Mouse (Mus musculus): Measurements from ENCODE around the gene Tssk1. TPM values are rescaled to one million over a fixed set of nuclear protein-coding genes. Genes with fewer than 3 reads are reported as not detected.

Tssk1 gene
- polyA plus RNA-seq, 1 experiment from 2014 or later, result 0.10 TPM

DNA sequence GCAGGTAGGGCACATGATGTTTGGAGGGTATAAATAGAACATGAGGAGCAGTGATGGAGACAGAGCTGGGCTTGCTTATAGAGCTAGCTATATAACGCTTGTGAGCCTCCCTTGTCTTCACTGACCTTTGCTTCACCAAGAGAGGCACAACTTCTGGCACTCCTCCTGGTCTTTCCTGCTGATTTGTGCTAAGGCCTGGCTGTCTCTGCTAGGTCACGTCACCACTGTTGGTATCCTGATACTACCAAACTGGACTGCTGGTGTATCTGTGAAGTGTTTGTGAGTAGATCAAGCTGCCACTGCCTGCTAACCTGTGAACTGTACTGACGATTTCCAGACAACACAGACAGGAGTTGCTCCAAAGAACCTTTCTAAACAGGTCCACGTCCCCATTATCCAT lies 18.8 kb upstream of the Tssk1 start:
- no peak overlapping the region for H3K4me3 ChIP-seq
- H3K27me3 ChIP-seq (replicated peaks), result no peaks in the 10 kb centered on the region
- no peak overlapping the region for H3K9ac ChIP-seq
- H3K36me3 ChIP-seq, result peaks cover 25% of the 10 kb centered on the region
- no peak overlapping the region for H3K4me2 ChIP-seq (replicated peaks)
- no peaks in the 10 kb centered on the region for H3K4me1 ChIP-seq
- no peak overlapping the region for H3K27ac ChIP-seq
- no peaks in the 10 kb centered on the region for H3K9me3 ChIP-seq
- ATAC-seq (ENCODE audit: low FRiP score, low read depth), result no peak
- 95% methylated on average over 4 of the region's 4 CpGs for WGBS

DNA sequence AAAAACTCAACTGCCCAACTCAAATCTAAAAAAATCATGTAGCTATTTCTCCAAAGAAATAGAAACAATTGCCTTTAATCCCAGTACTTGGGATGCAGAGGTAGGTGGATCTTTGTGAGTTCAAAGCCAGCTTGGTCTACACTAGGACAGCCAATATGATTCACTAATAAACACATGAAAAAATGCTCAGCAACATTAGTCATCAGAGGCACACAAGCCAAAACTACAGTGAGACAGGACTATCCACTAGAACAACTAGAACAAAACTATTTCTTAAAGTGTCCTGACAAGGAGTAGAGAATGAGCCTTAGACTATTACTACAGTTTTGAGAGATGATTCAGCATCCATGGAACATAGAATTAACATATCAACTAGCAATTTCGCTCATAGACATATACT lies 17.9 kb upstream of the Tssk1 start:
- no peak overlapping the region for H3K27ac ChIP-seq
- H3K4me3 ChIP-seq, result no peak overlapping the region
- ATAC-seq (ENCODE audit: low FRiP score, low read depth), result no peak
- peaks cover 20% of the 10 kb centered on the region for H3K36me3 ChIP-seq
- H3K9me3 ChIP-seq, result no peaks in the 10 kb centered on the region
- H3K4me2 ChIP-seq (replicated peaks), result no peak overlapping the region
- no peak overlapping the region for H3K9ac ChIP-seq
- no peaks in the 10 kb centered on the region for H3K4me1 ChIP-seq
- H3K27me3 ChIP-seq (replicated peaks), result no peaks in the 10 kb centered on the region
- WGBS, result 98% methylated on average over 1 of the region's 1 CpGs

DNA sequence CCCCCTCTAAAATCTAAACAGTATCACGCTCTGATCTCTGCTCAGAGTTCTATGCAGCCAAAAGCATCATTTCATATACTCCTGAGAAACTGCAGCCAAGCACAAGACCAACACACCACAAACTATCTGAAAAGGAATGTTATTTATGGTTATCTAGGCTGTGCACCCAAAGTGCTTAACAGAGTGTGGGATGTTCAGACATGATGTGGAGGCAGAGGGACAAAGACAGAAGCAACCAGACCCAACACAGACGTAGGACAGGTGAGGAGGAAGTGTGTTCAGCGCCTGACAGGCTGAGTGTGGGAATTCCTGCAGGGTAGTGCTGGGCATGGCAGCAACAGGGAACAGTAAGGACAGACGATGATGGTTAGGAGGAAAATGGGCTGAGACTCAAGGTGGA lies 14.5 kb upstream of the Tssk1 start:
- Histone ChIP-seq H3K9ac (no peak overlapping the region), H3K27me3 (replicated peaks) (no peaks in the 10 kb centered on the region), H3K4me2 (replicated peaks) (no peak overlapping the region), H3K4me3 (no peak overlapping the region), H3K27ac (no peak overlapping the region), H3K4me1 (no peaks in the 10 kb centered on the region), H3K9me3 (no peaks in the 10 kb centered on the region), H3K36me3 (peaks cover 5% of the 10 kb centered on the region; the same call in 1 of the 2 replicates)
- WGBS, result 96% methylated on average over 4 of the region's 4 CpGs
- no peak for ATAC-seq (ENCODE audit: low FRiP score, low read depth)

DNA sequence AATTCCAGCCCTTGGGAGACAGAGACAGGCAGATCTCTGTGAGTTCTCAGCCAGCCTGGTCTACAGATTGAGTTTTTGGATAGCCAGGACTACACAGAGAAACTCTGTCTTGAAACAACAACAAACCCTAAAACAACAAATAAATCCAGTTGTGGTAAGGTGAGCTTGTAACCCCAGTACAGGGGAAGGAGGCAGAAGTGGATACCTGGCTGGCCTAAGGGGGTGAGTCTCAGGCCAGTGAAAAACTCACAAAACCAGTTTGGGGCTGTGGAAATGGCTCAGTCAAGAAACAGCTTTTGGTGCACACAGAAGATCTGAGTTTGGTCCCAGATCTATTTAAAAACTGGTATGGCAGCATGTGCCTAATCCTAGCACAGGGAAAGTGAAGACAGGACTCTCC lies 11.8 kb upstream of the Tssk1 start:
- peaks cover 9% of the 10 kb centered on the region; the same call in 1 of the 2 replicates for H3K36me3 ChIP-seq
- 0 out of 2 replicates have a peak, but pooled peaks cover 16% of the 10 kb centered on the region for H3K4me1 ChIP-seq

DNA sequence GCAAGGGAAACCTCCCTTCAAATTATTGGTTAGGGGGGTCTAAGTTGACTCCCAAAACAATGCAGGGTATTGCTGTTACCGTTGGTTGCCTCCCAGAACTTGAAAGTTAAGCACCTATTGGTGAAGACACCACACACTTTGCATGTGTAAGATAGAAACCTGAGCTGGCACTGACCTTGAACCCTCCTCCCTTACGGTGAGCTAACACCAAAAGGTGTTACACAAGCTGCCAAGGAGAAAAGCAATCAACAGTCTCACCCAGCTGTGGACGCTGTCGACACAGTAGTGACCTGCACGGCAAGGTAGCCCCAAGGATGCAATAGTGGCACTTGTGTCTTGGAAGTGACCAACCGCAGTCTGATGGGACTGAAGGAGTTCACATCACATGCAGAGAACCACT lies 9.9 kb upstream of the Tssk1 start:
- Histone ChIP-seq H3K36me3 (peaks cover 4% of the 10 kb centered on the region; the same call in 1 of the 2 replicates), H3K27me3 (replicated peaks) (no peaks in the 10 kb centered on the region)

More for the DNA sequence above, 11.8 kb upstream of the Tssk1 start:
- no peak for ATAC-seq (ENCODE audit: low FRiP score, low read depth)
- no peaks in the 10 kb centered on the region for H3K9me3 ChIP-seq
- H3K27ac ChIP-seq, result no peak overlapping the region
- no peak overlapping the region for H3K9ac ChIP-seq
- H3K4me2 ChIP-seq (replicated peaks), result no peak overlapping the region
- H3K27me3 ChIP-seq (replicated peaks), result no peaks in the 10 kb centered on the region
- no peak overlapping the region for H3K4me3 ChIP-seq

DNA sequence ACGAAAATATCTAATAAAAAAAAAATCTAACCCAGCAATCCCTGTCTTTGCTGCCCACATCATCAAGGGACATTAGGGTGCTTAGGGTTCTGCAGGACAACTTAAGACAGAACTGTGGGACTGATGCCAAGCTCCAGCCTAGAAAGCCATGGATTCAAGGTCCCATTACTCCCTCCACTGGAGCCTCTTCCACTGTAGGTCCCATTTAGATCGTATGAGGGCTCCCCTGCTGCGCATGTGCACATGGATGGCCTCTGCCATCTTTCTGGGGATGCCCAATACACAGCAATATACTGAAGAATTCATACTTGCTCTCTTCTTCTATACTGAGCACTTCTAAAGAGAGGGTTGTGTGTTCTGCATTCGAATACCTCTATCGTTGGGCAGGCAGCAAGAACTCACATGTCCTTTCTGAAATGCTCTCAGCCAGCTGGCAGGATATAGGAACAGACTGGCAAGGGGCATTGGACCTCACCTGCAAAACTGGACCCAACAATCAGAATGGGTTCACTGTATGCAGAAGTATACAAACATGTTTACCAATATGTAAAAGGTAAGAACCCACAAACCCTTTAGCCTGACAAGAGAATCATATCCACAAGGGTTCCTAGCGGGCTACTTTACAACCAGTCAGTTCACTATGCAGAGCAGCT lies 4.2 kb upstream of the Tssk1 start:
- no peak for ATAC-seq (ENCODE audit: low FRiP score, low read depth)
- Histone ChIP-seq H3K36me3 (peaks cover 4% of the 10 kb centered on the region; the same call in 1 of the 2 replicates), H3K27me3 (replicated peaks) (no peaks in the 10 kb centered on the region), H3K4me3 (peak overlapping the region; percentile 92), H3K27ac (no peak overlapping the region), H3K9ac (peak overlapping the region; percentile 98; the same call in 1 of the 2 replicates), H3K9me3 (no peaks in the 10 kb centered on the region), H3K4me1 (peaks cover 35% of the 10 kb centered on the region), H3K4me2 (replicated peaks) (peak overlapping the region; percentile 84)
- WGBS, result 86% methylated on average over 6 of the region's 6 CpGs

More for the DNA sequence above, 9.9 kb upstream of the Tssk1 start:
- Histone ChIP-seq H3K27ac (no peak overlapping the region), H3K4me1 (0 out of 2 replicates have a peak, but pooled peaks cover 16% of the 10 kb centered on the region), H3K9ac (no peak overlapping the region), H3K4me2 (replicated peaks) (no peak overlapping the region), H3K9me3 (no peaks in the 10 kb centered on the region), H3K4me3 (no peak overlapping the region)
- ATAC-seq (ENCODE audit: low FRiP score, low read depth), result no peak
- WGBS, result 90% methylated on average over 6 of the region's 6 CpGs

DNA sequence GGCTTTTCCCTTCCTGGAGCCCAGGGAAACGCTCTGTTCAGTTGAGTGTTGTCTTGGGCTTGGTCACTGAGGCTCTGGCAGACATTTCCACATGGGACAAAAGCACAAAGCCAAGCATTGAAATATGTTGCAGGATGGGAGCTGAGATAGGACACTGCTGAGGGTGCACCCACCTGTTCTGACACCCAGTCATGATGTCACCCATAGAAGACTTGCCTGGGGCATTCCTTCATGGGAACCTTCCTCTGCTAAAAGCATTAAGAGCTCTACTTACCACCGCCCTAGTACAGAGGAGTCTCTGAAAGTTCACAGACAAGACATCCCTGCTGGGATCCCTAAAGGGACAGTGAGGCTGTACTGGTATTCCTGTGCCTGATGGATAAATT lies 3.7 kb upstream of the Tssk1 start:
- H3K9me3 ChIP-seq, result no peaks in the 10 kb centered on the region
- H3K36me3 ChIP-seq, result 0 out of 2 replicates have a peak, but pooled peaks cover under 1% of the 10 kb centered on the region
- H3K4me3 ChIP-seq, result peak overlapping the region; percentile 92
- 54% methylated on average over 2 of the region's 2 CpGs for WGBS
- H3K27me3 ChIP-seq (replicated peaks), result no peaks in the 10 kb centered on the region
- H3K4me2 ChIP-seq (replicated peaks), result peak overlapping the region; percentile 84
- no peak overlapping the region for H3K27ac ChIP-seq
- H3K4me1 ChIP-seq, result peaks cover 32% of the 10 kb centered on the region
- no peak for ATAC-seq (ENCODE audit: low FRiP score, low read depth)
- peak overlapping the region; percentile 98 for H3K9ac ChIP-seq

DNA sequence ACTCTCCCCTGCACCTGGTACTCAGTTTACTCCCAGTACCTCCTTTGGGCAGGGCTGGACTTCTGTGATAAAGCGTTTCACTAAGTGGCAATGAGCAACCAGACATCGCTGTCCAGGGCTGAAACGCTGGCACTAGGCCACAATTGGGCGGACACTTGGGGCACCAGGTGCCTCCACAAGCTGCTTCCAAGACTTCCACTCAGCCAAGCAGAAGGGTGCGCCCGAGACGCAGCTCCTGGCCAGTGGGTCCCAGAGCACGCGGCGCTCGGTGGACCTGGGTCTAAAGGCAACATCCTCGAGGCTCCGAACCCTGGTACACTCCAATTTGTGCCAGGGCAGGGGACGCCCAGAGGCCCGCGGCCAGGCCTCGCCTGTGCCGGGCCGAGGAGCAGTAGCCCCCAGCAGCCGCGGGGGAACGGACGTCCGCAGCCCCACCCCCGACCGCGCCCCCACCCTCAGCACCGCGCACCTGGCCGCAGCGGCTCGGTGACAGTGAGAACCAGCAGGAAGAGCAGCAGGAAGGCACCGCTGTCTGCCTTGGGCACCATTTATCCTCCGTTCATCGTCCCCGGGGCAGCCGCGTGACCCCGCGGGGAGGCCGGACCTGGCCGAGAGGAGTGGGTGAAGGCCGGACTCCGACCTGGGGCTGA lies 3.0 kb upstream of the Tssk1 start:
- under 1% methylated on average over 44 of the region's 44 CpGs for WGBS
- peak overlapping the region; percentile 98 for H3K9ac ChIP-seq
- H3K27ac ChIP-seq, result peak overlapping the region; percentile 95
- no peaks in the 10 kb centered on the region for H3K36me3 ChIP-seq
- H3K4me3 ChIP-seq, result peak overlapping the region; percentile 92
- H3K4me1 ChIP-seq, result peaks cover 25% of the 10 kb centered on the region
- H3K27me3 ChIP-seq (replicated peaks), result no peaks in the 10 kb centered on the region
- H3K9me3 ChIP-seq, result no peaks in the 10 kb centered on the region
- peak overlapping the region; percentile 84 for H3K4me2 ChIP-seq (replicated peaks)
- ATAC-seq (ENCODE audit: low FRiP score, low read depth), result peak; percentile 80

DNA sequence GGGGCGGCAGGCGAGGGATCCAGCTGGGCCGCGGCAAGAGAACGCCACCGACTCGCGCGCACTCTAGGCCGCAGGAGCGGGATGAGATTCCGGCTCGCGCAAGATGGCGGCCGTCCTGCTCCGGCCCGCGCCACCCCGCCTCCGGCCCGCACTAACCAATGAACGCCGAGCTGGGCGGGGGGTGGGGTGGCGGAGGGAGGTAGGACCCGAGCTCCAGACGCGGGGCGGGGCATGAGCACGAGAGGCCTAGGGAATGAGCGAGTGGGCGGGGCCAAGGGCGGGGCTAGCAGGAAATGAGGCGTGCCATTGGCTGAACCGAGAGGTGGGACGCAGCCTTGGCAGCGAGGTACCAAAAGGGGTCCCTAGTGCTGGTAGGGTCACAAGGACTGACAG lies 2.5 kb upstream of the Tssk1 start, which contains the start of gene Gm20518:
TSS of gene Gm20518 (minus strand) at position 105 of the 393 bp plus-strand sequence.
- Histone ChIP-seq H3K27ac (peak within 1 kb of the TSS; percentile 95), H3K4me2 (replicated peaks) (peak within 1 kb of the TSS; percentile 84), H3K4me1 (peaks cover 24% of the 10 kb centered on the region), H3K27me3 (replicated peaks) (no peaks in the 10 kb centered on the region), H3K9me3 (no peaks in the 10 kb centered on the region), H3K36me3 (no peaks in the 10 kb centered on the region), H3K4me3 (peak within 1 kb of the TSS; percentile 92), H3K9ac (peak within 1 kb of the TSS; percentile 98)
- peak; percentile 98 for ATAC-seq (ENCODE audit: low FRiP score, low read depth)
- 1% methylated on average over 38 of the region's 38 CpGs for WGBS

DNA sequence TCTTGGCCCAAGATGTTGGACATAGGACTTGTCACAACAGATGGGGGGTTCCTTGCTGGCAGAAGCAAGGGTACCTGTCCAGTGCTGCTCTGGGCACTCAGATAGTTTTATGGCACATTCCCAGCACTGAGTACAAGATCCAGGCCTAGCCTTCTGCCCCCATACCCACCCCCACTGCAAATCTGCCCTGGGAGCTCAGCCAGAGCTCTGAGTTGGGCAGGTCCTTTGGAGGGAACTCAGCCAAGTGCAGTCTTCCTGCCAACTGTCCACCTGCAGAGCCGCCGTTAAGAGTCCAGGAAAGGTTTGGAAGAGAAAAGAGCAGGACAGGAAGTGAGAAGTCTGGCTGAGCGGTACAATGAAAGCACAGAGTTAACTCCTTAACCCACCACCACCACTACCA lies 1.4 kb upstream of the Tssk1 start:
- H3K27ac ChIP-seq, result no peak overlapping the region

DNA sequence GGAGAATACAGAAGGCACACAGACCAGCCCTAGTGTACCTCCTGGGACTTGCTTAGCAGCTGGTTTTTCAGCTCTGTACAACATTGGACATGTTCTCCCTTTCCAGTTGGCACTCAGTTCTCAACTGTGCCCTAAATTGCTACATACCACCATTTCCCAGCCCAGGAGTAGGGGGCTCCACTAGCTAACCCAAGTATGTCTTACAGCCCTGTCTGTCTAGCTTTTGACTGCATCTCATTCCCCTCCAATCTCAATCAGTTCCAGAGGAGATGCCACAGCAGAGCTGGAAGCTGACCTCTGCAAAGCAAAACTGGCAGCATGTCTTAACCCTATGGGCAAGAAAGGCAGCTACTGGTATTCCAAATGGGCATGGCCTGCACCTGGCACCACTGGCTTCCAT lies 2.1 kb downstream of the Tssk1 start:
- H3K4me2 ChIP-seq (replicated peaks), result no peak overlapping the region
- H3K27me3 ChIP-seq (replicated peaks), result no peaks in the 10 kb centered on the region
- no peak overlapping the region for H3K4me3 ChIP-seq
- no peak for ATAC-seq (ENCODE audit: low FRiP score, low read depth)
- no peaks in the 10 kb centered on the region for H3K9me3 ChIP-seq
- peaks cover 5% of the 10 kb centered on the region; the same call in 1 of the 2 replicates for H3K4me1 ChIP-seq
- no peak overlapping the region for H3K27ac ChIP-seq
- H3K9ac ChIP-seq, result no peak overlapping the region
- peaks cover 30% of the 10 kb centered on the region for H3K36me3 ChIP-seq

More for the DNA sequence above, 1.4 kb upstream of the Tssk1 start:
- Histone ChIP-seq H3K9ac (no peak overlapping the region), H3K4me1 (peaks cover 20% of the 10 kb centered on the region), H3K27me3 (replicated peaks) (no peaks in the 10 kb centered on the region), H3K36me3 (no peaks in the 10 kb centered on the region), H3K9me3 (no peaks in the 10 kb centered on the region), H3K4me2 (replicated peaks) (no peak overlapping the region), H3K4me3 (no peak overlapping the region)
- 83% methylated on average over 3 of the region's 3 CpGs for WGBS
- no peak for ATAC-seq (ENCODE audit: low FRiP score, low read depth)

DNA sequence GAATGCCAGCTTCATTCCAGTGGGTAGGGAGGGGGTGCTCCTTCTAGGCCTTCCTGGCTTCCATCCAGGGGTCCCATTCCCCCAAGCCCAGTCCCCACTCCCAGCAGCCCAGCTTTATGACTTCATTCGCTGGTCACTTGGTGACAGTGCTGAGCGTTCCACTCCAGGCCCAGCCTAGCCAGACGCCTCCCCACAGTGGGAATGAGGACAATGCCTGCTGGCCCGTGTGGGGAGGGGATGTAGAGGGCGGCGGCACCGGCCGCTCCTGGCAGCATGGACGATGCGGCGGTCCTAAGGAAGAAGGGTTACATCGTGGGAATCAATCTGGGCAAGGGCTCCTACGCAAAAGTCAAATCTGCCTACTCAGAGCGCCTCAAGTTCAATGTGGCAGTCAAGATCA lies 4.4 kb downstream of the Tssk1 start, which contains the start of the genes Dgcr2 and Tssk2:
TSS of gene Dgcr2 (minus strand) at position 101 of the 400 bp plus-strand sequence.
TSS of gene Tssk2 (plus strand) at position 176 of the 400 bp plus-strand sequence.
- Histone ChIP-seq H3K27me3 (replicated peaks) (no peaks in the 10 kb centered on the region), H3K4me3 (no peak within 1 kb of the TSS), H3K36me3 (peaks cover 54% of the 10 kb centered on the region), H3K27ac (no peak within 1 kb of the TSS), H3K9me3 (no peaks in the 10 kb centered on the region), H3K9ac (no peak within 1 kb of the TSS), H3K4me1 (no peaks in the 10 kb centered on the region), H3K4me2 (replicated peaks) (no peak within 1 kb of the TSS)
- ATAC-seq (ENCODE audit: low FRiP score, low read depth), result no peak
- WGBS, result 90% methylated on average over 14 of the region's 14 CpGs
